Mouse (Mus musculus): ENCODE results near the gene Ehd3. TPM values are rescaled to one million over a fixed set of nuclear protein-coding genes. Genes with fewer than 3 reads are reported as not detected.
"Not testable (repeated sequence)": the region's sequence is repeated elsewhere in the genome, so short reads cannot be mapped to it uniquely, and the experiment has no call there.

Ehd3 gene
- total RNA-seq, 2 experiments from 2014 or later, result 2.6 to 3.1 TPM

- no peak for DNase-seq
Measured at GRCm38 (mm10) chr17:73826106-73826505, 22.2 kb downstream of the Ehd3 start.

DNA sequence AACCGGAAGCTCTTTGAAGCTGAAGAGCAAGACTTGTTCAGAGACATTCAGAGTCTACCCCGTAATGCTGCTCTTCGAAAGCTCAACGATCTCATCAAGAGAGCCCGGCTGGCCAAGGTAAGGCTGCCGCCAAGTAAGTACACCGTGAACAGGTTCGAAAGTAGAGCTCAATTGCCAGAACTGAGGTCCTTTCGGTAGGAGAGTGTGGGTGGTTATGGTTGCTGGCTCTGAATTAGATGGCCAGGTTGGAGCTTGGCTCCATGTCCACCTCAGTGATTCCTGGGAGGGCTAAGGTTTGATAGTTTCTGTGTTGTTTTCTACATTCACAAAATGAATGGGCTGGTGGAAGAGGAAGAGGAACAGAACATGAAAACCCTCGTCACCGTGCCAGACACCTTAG, 23.5 kb downstream of the Ehd3 start:
- no peak for DNase-seq

GRCm38 (mm10) chr17:73830511-73830910, 26.6 kb downstream of the Ehd3 start:
- DNase-seq, result no peak

GRCm38 (mm10) chr17:73831427-73831826, 27.5 kb downstream of the Ehd3 start:
- DNase-seq, result no peak

- DNase-seq, result no peak
Measured at GRCm38 (mm10) chr17:73832901-73833300, 29.0 kb downstream of the Ehd3 start.

- DNase-seq, result no peak
Measured at GRCm38 (mm10) chr17:73833474-73833873, 29.5 kb downstream of the Ehd3 start.

DNA sequence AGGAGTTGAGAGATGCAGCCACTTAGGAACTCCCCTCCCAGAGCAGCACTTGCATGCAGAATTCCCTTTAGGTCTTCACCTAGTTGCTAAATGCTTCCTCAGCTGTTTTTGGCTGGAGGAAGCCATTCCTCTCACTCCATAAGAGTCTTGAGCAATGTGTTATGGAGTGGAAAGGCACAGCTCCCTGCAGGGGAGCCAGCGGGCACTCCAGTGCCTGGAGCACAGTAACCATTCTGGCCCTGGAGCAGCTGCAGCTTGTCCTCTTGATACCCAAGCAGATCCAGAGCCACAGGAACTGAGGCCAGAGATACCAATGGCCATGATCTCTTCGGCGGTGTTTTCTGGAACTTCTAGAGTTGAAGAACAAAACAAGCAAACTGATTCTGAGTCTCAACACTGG, 32.7 kb downstream of the Ehd3 start:
- peak; percentile 15 for DNase-seq

DNA sequence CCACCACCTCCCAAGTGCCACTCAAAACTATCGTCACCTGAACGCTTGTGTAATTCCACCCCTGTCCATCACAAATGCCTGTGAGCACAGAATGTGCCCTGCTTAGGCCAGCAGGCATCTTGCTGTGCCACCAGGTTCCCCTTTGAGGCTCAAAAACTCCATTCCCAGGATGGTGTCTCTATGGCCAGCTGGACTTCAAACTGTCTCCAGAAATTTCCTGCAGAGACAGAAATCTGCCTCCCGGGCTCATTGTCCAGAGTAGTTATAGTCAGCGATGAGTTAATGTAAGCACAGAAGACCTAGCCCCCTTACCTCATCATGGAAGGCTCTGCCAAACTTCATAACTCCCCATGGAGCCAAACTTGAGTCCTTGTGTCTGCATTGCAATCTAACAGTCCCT, 33.3 kb downstream of the Ehd3 start:
- DNase-seq, result no peak

DNA sequence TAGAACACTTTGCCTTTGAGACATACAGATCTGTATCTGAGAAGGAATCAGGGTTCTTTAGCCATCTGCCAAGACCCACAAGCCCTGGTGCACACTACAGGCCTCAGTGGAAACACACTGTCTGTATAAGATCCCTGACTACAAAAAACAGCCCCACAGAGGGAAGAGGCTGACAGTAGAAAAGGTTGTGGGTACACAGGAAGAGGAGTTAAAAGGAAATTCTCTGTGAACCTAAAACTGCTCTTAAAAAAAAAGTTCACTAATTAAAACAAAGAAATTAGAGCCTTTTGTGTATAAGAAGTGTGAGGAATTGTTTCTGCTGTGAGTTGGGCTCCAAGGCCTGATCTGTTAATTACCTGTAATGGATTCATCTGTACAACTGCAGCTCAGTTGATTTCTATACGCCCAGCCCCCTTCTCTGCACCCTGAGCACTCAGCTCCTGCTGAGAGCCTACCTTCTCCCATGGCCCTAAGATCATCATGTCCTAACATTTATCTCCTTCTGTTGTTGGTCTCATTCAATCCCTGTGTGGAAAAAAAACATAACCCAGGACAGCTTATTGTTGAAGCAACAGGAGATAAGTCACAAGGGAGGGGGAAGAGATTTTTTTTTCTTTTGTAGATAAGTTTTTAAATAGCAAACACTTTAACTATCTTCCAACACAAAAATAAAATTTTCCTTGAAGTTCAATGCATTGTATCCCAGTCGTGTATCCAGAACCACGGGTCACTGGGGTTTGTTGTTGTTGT, 35.3 kb downstream of the Ehd3 start:
- DNase-seq, result no peak

DNA sequence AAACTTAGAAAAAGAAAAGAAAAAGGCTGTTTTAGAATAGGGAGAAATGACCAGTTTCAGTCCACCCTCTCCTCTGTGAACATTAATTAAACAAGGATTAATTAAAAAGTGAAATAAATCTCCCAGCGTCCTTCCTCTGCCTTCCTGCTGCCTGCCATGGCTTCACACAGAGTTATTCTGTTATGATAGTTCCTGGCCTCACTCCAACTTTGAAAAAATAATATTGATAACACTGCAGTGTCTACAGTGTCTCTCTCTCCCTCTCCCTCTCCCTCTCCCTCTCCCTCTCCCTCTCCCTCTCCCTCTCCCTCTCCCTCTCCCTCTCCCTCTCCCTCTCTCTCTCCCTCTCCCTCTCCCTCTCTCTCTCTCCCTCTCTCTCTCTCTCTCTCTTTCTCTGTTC, 35.9 kb downstream of the Ehd3 start:
- not testable (repeated sequence) for DNase-seq

DNA sequence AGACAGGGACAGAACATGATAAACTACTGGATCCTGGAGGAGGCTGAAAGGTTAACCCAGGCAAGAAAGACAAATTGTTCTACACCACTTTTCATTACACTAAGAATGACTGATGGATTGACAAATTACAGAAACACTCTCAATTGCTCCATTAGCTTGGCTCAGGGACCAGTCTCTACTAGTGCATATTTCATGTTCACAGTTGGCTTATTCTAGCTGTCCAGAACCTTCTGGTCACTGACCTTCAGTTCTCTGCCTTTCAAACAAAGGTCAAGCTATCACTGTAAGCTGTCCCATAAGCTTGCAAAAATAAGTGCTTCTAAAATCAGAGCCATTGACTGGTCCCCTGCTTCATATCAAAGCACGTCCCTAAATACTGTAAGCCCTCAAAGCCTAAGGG, 39.0 kb downstream of the Ehd3 start:
- no peak for DNase-seq

DNA sequence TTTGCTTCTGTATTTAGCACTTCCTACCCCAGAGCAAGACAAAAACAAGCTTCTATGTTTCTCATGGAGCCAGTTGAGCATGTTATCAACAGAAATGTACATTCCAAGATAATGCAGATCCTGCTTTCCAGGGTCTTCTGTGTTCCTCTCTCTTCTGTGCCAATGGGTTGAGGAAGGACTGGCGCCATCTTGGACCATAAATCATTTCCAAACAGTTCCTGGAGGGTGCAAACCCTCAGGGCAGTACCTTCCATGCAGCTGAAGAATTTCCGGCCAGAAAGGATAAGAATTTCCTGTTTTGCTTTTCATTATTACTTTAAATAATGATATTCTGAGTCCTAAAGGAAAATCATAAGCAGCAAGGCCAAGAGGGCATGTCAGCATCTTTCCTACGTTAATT, 41.7 kb downstream of the Ehd3 start:
- DNase-seq, result no peak

GRCm38 (mm10) chr17:73847399-73847798, 43.5 kb downstream of the Ehd3 start:
- DNase-seq, result no peak

- DNase-seq, result no peak
Measured at GRCm38 (mm10) chr17:73853041-73853440, 49.1 kb downstream of the Ehd3 start.

GRCm38 (mm10) chr17:73853717-73854116, 49.8 kb downstream of the Ehd3 start:
- no peak for DNase-seq

GRCm38 (mm10) chr17:73869008-73869685, 65.2 kb downstream of the Ehd3 start:
- no peak for DNase-seq

GRCm38 (mm10) chr17:73870956-73871605, 67.1 kb downstream of the Ehd3 start:
- no peak for DNase-seq

GRCm38 (mm10) chr17:73875268-73875667, 71.3 kb downstream of the Ehd3 start:
- DNase-seq, result no peak

DNA sequence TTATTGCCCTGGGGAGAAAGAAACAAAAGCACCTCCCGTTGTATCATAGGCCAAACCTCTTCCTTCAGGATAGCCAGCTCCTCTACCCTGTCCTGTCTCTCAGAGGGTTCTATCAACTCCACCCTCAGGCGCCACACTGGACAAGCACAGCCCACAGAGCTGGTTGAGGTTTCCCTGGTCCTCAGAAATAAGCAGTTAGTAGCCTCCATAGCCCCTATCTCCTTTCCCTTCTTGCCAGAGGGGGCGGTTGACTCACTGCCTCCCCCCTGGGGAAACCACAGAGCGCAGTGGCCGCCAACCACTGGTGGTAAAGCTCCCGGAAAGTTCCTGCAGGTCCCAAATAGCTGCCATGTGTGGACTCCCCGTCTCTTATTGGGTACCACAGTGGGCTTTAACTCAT, 71.7 kb downstream of the Ehd3 start:
- no peak for DNase-seq

GRCm38 (mm10) chr17:73879262-73879916, 75.5 kb downstream of the Ehd3 start:
- DNase-seq, result no peak

DNA sequence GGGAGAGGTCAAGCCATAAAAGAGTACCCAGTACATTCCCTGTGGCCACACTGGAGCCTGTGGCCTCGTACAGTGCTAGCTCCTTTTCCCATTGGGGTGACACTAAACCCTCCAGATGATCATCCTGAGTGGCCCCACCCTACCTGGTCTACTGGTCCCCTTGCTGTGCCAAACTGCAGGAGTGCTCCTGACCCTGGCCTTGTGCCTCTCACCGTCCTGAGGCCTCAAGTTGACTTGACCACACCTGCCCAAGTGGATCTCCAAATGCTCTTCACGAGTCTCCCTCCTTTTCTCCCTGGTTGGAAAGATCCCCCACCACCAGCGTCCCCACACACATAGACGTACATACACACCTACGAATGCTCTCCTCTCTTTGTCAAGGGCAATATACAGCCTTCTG, 76.4 kb downstream of the Ehd3 start:
- no peak for DNase-seq

DNA sequence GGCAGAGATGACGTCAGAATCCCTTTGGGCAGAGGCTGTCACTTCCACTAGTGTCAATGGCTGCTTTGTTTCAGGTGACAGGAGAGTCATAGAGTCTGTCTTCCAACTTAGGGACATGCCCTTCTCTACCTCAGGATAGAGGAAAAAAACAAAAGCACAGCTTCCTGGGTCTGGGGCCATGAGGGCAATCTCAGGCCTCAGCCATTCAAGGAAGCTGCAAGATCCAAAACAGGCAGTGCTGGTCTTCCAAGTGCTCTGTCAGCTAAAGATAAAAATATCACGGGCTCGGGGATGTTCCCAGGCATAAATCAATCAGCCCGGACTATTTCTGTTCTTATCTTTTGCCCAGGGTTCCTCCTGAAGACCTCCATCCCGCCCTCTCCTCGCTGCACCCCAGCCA, 77.4 kb downstream of the Ehd3 start:
- no peak for DNase-seq
